In the genomic region with DNA sequence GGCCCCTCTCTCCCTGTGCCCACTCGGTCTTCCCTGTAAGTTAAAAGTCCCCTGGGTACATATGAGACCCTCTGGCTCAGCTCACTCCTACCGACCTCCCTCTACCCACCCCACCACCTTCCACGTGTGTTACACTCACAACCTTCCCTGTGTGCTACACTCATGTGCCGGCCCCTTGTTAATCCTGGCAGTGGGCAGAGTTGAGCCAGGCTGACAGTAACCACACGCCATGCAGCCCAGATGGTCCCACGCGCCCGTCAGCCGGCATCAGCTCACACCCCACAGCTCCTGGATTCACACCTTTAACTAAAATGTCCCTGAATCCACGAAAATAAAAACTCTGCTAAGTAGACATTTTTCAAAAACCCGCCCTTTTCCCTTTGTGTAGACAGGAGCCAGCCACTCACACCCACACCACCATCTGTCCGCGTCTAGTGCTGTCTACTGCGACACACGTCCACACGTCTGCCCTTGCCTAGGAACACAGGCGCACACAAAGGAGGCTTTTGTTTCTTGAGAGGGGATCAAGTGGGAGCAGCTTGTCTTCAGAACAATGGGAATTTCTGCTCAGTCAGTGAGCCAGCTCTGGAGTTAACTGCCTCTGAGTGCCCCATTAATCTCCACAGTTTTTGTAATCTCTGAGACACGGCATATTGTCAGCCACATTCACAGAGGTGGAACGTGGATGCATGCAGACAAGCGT, we compare ENCODE assay signal across 9 mouse cellular contexts.
DNase-seq lines count a peak whose midpoint lies in the region; ATAC-seq lines count a peak whose summit lies in the region.
"Had no signal": no experiment of that assay in that cellular context is flagged by ENCODE, and none has a peak within 500 bp of the region (broad histone marks: within the 10 kb centered on the region; RNA-seq: fewer than 3 reads in every experiment).

No protein-coding gene starts in this region.

- no peaks in the 10 kb centered on the region for H3K27me3 ChIP-seq in kidney, embryonic 15.5 days
- H3K27me3 ChIP-seq in neural tube, embryonic 15.5 days (replicated peaks), result no peaks in the 10 kb centered on the region
- H3K27me3 ChIP-seq: CH12.LX had no signal

- 0 out of 2 replicates have a peak overlapping the region, but pooled peaks have one; percentile 37 for H3K27ac ChIP-seq in kidney, embryonic 15.5 days
- peak overlapping the region; percentile 39; the same call in 1 of the 2 replicates for H3K27ac ChIP-seq in neural tube, embryonic 15.5 days (replicated peaks)

- H3K4me1 ChIP-seq in kidney, embryonic 15.5 days, result peaks cover 12% of the 10 kb centered on the region
- H3K4me1 ChIP-seq in neural tube, embryonic 15.5 days, result peaks cover 12% of the 10 kb centered on the region

- no peak overlapping the region for H3K4me3 ChIP-seq in kidney, embryonic 15.5 days (replicated peaks)
- no peak overlapping the region for H3K4me3 ChIP-seq in neural tube, embryonic 15.5 days (replicated peaks)

- ATAC-seq in kidney, embryonic 15.5 days (replicated peaks; ENCODE audit: low FRiP score), result peak; percentile 20; the same call in 1 of the 2 replicates
- ATAC-seq in neural tube, embryonic 15.5 days (ENCODE audit: low FRiP score), result no peak
- no peak for ATAC-seq in inflammation-experienced regulatory T-cells, adult 6 months
- no peak for ATAC-seq in megakaryocyte progenitor cell, adult 5-6 weeks (replicated peaks; ENCODE audit: poor library complexity)

- peaks cover 4% of the 10 kb centered on the region; the same call in 1 of the 2 replicates for H3K36me3 ChIP-seq in kidney, embryonic 15.5 days
- no peaks in the 10 kb centered on the region for H3K36me3 ChIP-seq in neural tube, embryonic 15.5 days

- no peak overlapping the region for H3K9ac ChIP-seq in kidney, embryonic 15.5 days
- no peak overlapping the region for H3K9ac ChIP-seq in neural tube, embryonic 15.5 days (replicated peaks)

- 59% methylated on average over 20 of the region's 20 CpGs for WGBS in kidney, embryonic 15.5 days
- 31% methylated on average over 20 of the region's 20 CpGs for WGBS in neural tube, embryonic 15.5 days

- no peak for DNase-seq in kidney, postnatal 4 days
- DNase-seq in forelimb bud, embryonic 11.5 days (ENCODE audit: low read depth, low spot score), result peak; percentile 49
- peak; percentile 74 to 90 for DNase-seq in left cerebral cortex, adult 9 months (ENCODE audit: low spot score in 2 of 2)
- DNase-seq in spleen, adult 12 weeks (ENCODE audit: low spot score), result no peak

- 0 out of 2 replicates have a peak, but pooled peaks cover 3% of the 10 kb centered on the region for H3K9me3 ChIP-seq in kidney, embryonic 15.5 days (replicated peaks)
- H3K9me3 ChIP-seq in neural tube, embryonic 15.5 days (replicated peaks), result no peaks in the 10 kb centered on the region

- H3K4me2 ChIP-seq in kidney, embryonic 15.5 days, result no peak overlapping the region
- no peak overlapping the region for H3K4me2 ChIP-seq in neural tube, embryonic 15.5 days

Comparison
In these comparisons a context has a peak if more than half of its experiments do, and no peak if none do; other contexts are left out.
1. DNase-seq: peak in forelimb bud, embryonic 11.5 days (single experiment) and left cerebral cortex, adult 9 months (2 of 2); none in kidney, postnatal 4 days (0 of 2) and spleen, adult 12 weeks (single experiment).